Comparison of ENCODE assay signal across 11 mouse cellular contexts in genomic region chr4:43497946-43498345, GRCm38 (mm10). TPM values are rescaled to one million over a fixed set of nuclear protein-coding genes. Genes with fewer than 3 reads are reported as not detected.
DNase-seq lines count a peak whose midpoint lies in the region; ATAC-seq and TF ChIP-seq lines count a peak whose summit lies in the region.
"Had no signal": no experiment of that assay in that cellular context is flagged by ENCODE, and none has a peak within 500 bp of the region (broad histone marks: within the 10 kb centered on the region; RNA-seq: fewer than 3 reads in every experiment).

No protein-coding gene starts in this region.

- peak overlapping the region; percentile 77 for H3K4me3 ChIP-seq in embryonic facial prominence, embryonic 10.5 days
- H3K4me3 ChIP-seq in hindbrain, embryonic 12.5 days, result peak overlapping the region; percentile 45
- peak overlapping the region; percentile 80 for H3K4me3 ChIP-seq in liver, embryonic 13.5 days (replicated peaks)
- H3K4me3 ChIP-seq in thymus, adult 2 months (ENCODE audit: control insufficient read depth, insufficient read depth, low read length), result no peak overlapping the region

- peak overlapping the region; percentile 64 for H3K4me2 ChIP-seq in hindbrain, embryonic 12.5 days (replicated peaks)
- H3K4me2 ChIP-seq in liver, embryonic 13.5 days, result peak overlapping the region; percentile 78

- peak; percentile 50 to 63 for DNase-seq in kidney, adult 8-10 months
- no peak for DNase-seq in kidney, postnatal 10 days
- no peak for DNase-seq in embryonic facial prominence, embryonic 10.5 days (ENCODE audit: low spot score)
- no peak for DNase-seq in liver, embryonic 13.5 days
- DNase-seq in natural killer cell, adult 2 months (ENCODE audit: low spot score in 2 of 2), result no peak
- no peak for DNase-seq in thymus, postnatal 25 days
- DNase-seq in thymus, adult 2 months, result no peak
- DNase-seq: adrenal gland, adult 8-10 months; lung, adult 18-20 months; right cerebral cortex, postnatal 25 days had no signal

- H3K4me1 ChIP-seq in embryonic facial prominence, embryonic 10.5 days, result peaks cover 53% of the 10 kb centered on the region
- H3K4me1 ChIP-seq in hindbrain, embryonic 12.5 days, result peaks cover 33% of the 10 kb centered on the region
- H3K4me1 ChIP-seq in liver, embryonic 13.5 days (replicated peaks), result peaks cover 57% of the 10 kb centered on the region
- H3K4me1 ChIP-seq in thymus, adult 2 months (replicated peaks; ENCODE audit: control insufficient read depth, insufficient read depth, low read length), result peaks cover 34% of the 10 kb centered on the region

- H3K36me3 ChIP-seq in embryonic facial prominence, embryonic 10.5 days (replicated peaks), result peaks cover 30% of the 10 kb centered on the region
- peaks cover 13% of the 10 kb centered on the region; the same call in 1 of the 2 replicates for H3K36me3 ChIP-seq in hindbrain, embryonic 12.5 days
- peaks cover 30% of the 10 kb centered on the region for H3K36me3 ChIP-seq in liver, embryonic 13.5 days
- no peaks in the 10 kb centered on the region for H3K36me3 ChIP-seq in thymus, adult 2 months (ENCODE audit: control insufficient read depth, insufficient read depth, low read length)

- TF ChIP-seq CTCF in thymus, adult 2 months (IDR thresholded peaks at IDR 0.05; ENCODE audit: borderline replicate concordance, control insufficient read depth, extremely low read depth, insufficient read depth, low read length, poor library complexity), result no peak

- no peak for TF ChIP-seq POLR2A in thymus, adult 2 months (IDR thresholded peaks at IDR 0.05; ENCODE audit: control insufficient read depth, extremely low read depth, insufficient read depth, low read length, poor library complexity)

- no peak for ATAC-seq in hindbrain, embryonic 12.5 days (ENCODE audit: low FRiP score)
- ATAC-seq in liver, embryonic 13.5 days (ENCODE audit: low read depth), result no peak

- H3K27ac ChIP-seq in embryonic facial prominence, embryonic 10.5 days (replicated peaks), result 0 out of 2 replicates have a peak overlapping the region, but pooled peaks have one; percentile 8
- H3K27ac ChIP-seq in hindbrain, embryonic 12.5 days, result no peak overlapping the region
- H3K27ac ChIP-seq in liver, embryonic 13.5 days, result 0 out of 2 replicates have a peak overlapping the region, but pooled peaks have one; percentile 9
- no peak overlapping the region for H3K27ac ChIP-seq in thymus, adult 2 months (ENCODE audit: control insufficient read depth, insufficient read depth, low read length)

- no peaks in the 10 kb centered on the region for H3K9me3 ChIP-seq in embryonic facial prominence, embryonic 10.5 days
- H3K9me3 ChIP-seq in hindbrain, embryonic 12.5 days (replicated peaks), result no peaks in the 10 kb centered on the region
- no peaks in the 10 kb centered on the region for H3K9me3 ChIP-seq in liver, embryonic 13.5 days (replicated peaks)

- H3K27me3 ChIP-seq in embryonic facial prominence, embryonic 10.5 days (replicated peaks; ENCODE audit: low read depth, poor library complexity, severe bottlenecking), result peaks cover 36% of the 10 kb centered on the region
- H3K27me3 ChIP-seq in hindbrain, embryonic 12.5 days, result peaks cover under 1% of the 10 kb centered on the region; the same call in 1 of the 2 replicates
- no peaks in the 10 kb centered on the region; the same call in 1 of the 2 replicates for H3K27me3 ChIP-seq in liver, embryonic 13.5 days
- H3K27me3 ChIP-seq in thymus, adult 2 months (ENCODE audit: control insufficient read depth, insufficient read depth, low read length), result no peaks in the 10 kb centered on the region

- no peak overlapping the region for H3K9ac ChIP-seq in hindbrain, embryonic 12.5 days
- peak overlapping the region; percentile 89 for H3K9ac ChIP-seq in liver, embryonic 13.5 days

- WGBS in embryonic facial prominence, embryonic 10.5 days, result 81% methylated on average over 4 of the region's 4 CpGs
- 77% methylated on average over 4 of the region's 4 CpGs for WGBS in hindbrain, embryonic 12.5 days
- WGBS in liver, embryonic 13.5 days (ENCODE audit: insufficient replicate concordance), result 61% methylated on average over 4 of the region's 4 CpGs
- 79% methylated on average over 4 of the region's 4 CpGs for WGBS in thymus, adult 2 months

RNA-seq across cellular contexts. Expression of gene Arhgef39, which starts 1.5 kb away (rescaled TPM):
- polyA plus RNA-seq in embryonic facial prominence, embryonic 10.5 days (2016; fragmentation: Nextera tagmentation; extraction: Ambion mirVana), result 44.1 and 48.2 TPM in 2 replicates
- polyA plus RNA-seq in hindbrain, embryonic 12.5 days (2016; fragmentation: Nextera tagmentation; extraction: Ambion mirVana), result 22.6 and 26.8 TPM in 2 replicates
- polyA plus RNA-seq in liver, embryonic 13.5 days (2015; fragmentation: Nextera tagmentation; extraction: Ambion mirVana), result 29.4 and 35.8 TPM in 2 replicates
- 105 and 108 TPM in 2 replicates for polyA plus RNA-seq in thymus, adult 2 months (2012; rRNA removed)

RNA-seq across cellular contexts. Expression of gene Ccdc107, which starts 5.2 kb away (rescaled TPM):
- polyA plus RNA-seq in embryonic facial prominence, embryonic 10.5 days (2016; fragmentation: Nextera tagmentation; extraction: Ambion mirVana), result 45.2 and 46.6 TPM in 2 replicates
- polyA plus RNA-seq in hindbrain, embryonic 12.5 days (2016; fragmentation: Nextera tagmentation; extraction: Ambion mirVana), result 50.8 and 51.4 TPM in 2 replicates
- polyA plus RNA-seq in liver, embryonic 13.5 days (2015; fragmentation: Nextera tagmentation; extraction: Ambion mirVana), result 34.2 and 34.3 TPM in 2 replicates
- 330 and 367 TPM in 2 replicates for polyA plus RNA-seq in thymus, adult 2 months (2012; rRNA removed)

RNA-seq across cellular contexts. Expression of gene Car9, which starts 8.8 kb away (rescaled TPM):
- polyA plus RNA-seq in embryonic facial prominence, embryonic 10.5 days (2016; fragmentation: Nextera tagmentation; extraction: Ambion mirVana), result 0.96 and 1.0 TPM in 2 replicates
- polyA plus RNA-seq in hindbrain, embryonic 12.5 days (2016; fragmentation: Nextera tagmentation; extraction: Ambion mirVana), result 1.3 and 1.5 TPM in 2 replicates
- polyA plus RNA-seq in liver, embryonic 13.5 days (2015; fragmentation: Nextera tagmentation; extraction: Ambion mirVana), result 0.85 and 1.0 TPM in 2 replicates
- polyA plus RNA-seq in thymus, adult 2 months (2012; rRNA removed), result 2.5 and 2.9 TPM in 2 replicates

RNA-seq across cellular contexts. Expression of gene Sit1, which starts 14.4 kb away (rescaled TPM):
- not detected in 2 replicates for polyA plus RNA-seq in embryonic facial prominence, embryonic 10.5 days (2016; fragmentation: Nextera tagmentation; extraction: Ambion mirVana)
- polyA plus RNA-seq in hindbrain, embryonic 12.5 days (2016; fragmentation: Nextera tagmentation; extraction: Ambion mirVana), result not detected in 2 replicates
- not detected in 2 replicates for polyA plus RNA-seq in liver, embryonic 13.5 days (2015; fragmentation: Nextera tagmentation; extraction: Ambion mirVana)
- polyA plus RNA-seq in thymus, adult 2 months (2012; rRNA removed), result 187 and 239 TPM in 2 replicates

RNA-seq across cellular contexts. Expression of gene Tpm2, which starts 25.6 kb away (rescaled TPM):
- polyA plus RNA-seq in embryonic facial prominence, embryonic 10.5 days (2016; fragmentation: Nextera tagmentation; extraction: Ambion mirVana), result 59.4 and 61.1 TPM in 2 replicates
- polyA plus RNA-seq in hindbrain, embryonic 12.5 days (2016; fragmentation: Nextera tagmentation; extraction: Ambion mirVana), result 59.3 and 105 TPM in 2 replicates
- polyA plus RNA-seq in liver, embryonic 13.5 days (2015; fragmentation: Nextera tagmentation; extraction: Ambion mirVana), result 28.8 and 31.9 TPM in 2 replicates
- polyA plus RNA-seq in thymus, adult 2 months (2012; rRNA removed), result 10.7 and 12.1 TPM in 2 replicates

Comparison
In these comparisons a context has a peak if more than half of its experiments do, and no peak if none do; other contexts are left out.
1. DNase-seq: peak in kidney, adult 8-10 months (2 of 2); none in kidney, postnatal 10 days (single experiment), embryonic facial prominence, embryonic 10.5 days (single experiment), liver, embryonic 13.5 days (single experiment), natural killer cell, adult 2 months (0 of 2), thymus, postnatal 25 days (single experiment) and thymus, adult 2 months (single experiment).
2. H3K27ac ChIP-seq: peak in embryonic facial prominence, embryonic 10.5 days (single experiment) and liver, embryonic 13.5 days (single experiment); none in hindbrain, embryonic 12.5 days (single experiment) and thymus, adult 2 months (single experiment).